Mouse (Mus musculus): Measurements from ENCODE around the gene Ccdc12. TPM values are rescaled to one million over a fixed set of nuclear protein-coding genes. Genes with fewer than 3 reads are reported as not detected.

Gene Ccdc12
- total and polyA plus RNA-seq, 2 experiments from 2014 or later: 25.0 to 102 TPM

- H3K9me3 ChIP-seq (ENCODE audit: low read length): no peaks in the 10 kb centered on the region
- H3K27me3 ChIP-seq (ENCODE audit: insufficient read depth, low read length): no peaks in the 10 kb centered on the region
- 93% methylated on average over 3 of the region's 3 CpGs for WGBS
- no peaks in the 10 kb centered on the region for H3K4me1 ChIP-seq (ENCODE audit: insufficient read depth, low read length)
- no peak for DNase-seq (ENCODE audit: low spot score)
- no peak overlapping the region for H3K4me2 ChIP-seq (ENCODE audit: low read depth, low read length, poor library complexity, severe bottlenecking)
- TF ChIP-seq CTCF (IDR thresholded peaks at IDR 0.05): no peak
- no peak overlapping the region for H3K9ac ChIP-seq (replicated peaks; ENCODE audit: low read length, poor library complexity, severe bottlenecking)
- H3K36me3 ChIP-seq (ENCODE audit: insufficient read depth, low read length): 0 out of 2 replicates have a peak, but pooled peaks cover 2% of the 10 kb centered on the region
- H3K4me3 ChIP-seq (ENCODE audit: low read depth, low read length): no peak overlapping the region
- H3K27ac ChIP-seq (ENCODE audit: low read depth, low read length): no peak overlapping the region
- ATAC-seq (ENCODE audit: low FRiP score): no peak
These were observed 62.5 kb downstream of the Ccdc12 start for GRCm38 (mm10) chr9:110718810-110719209.

DNA sequence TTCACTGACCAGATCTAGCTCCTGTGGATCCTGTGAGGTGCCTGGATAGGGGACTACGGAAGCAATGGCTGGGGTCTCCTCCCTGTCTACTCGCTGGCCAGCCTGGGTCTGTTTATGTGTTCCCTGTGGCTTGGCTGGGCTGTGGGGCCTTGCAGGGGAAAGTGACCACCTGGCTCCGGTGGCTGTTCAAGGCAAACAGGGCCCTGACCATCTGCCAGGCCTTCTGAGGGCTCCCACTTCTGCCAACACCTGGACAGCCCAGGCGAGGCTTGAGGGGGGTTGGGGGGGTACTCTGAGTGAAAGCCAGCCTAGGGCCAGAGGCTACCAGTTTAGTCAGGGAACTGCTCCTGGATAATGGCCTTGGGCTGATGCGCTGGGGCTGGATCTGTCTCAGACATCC, 63.7 kb downstream of the Ccdc12 start:
- Histone ChIP-seq H3K4me2 (ENCODE audit: low read depth, low read length, poor library complexity, severe bottlenecking) (no peak overlapping the region), H3K36me3 (ENCODE audit: insufficient read depth, low read length) (0 out of 2 replicates have a peak, but pooled peaks cover 2% of the 10 kb centered on the region), H3K9me3 (ENCODE audit: low read length) (no peaks in the 10 kb centered on the region), H3K27ac (ENCODE audit: low read depth, low read length) (no peak overlapping the region), H3K9ac (replicated peaks; ENCODE audit: low read length, poor library complexity, severe bottlenecking) (no peak overlapping the region), H3K4me3 (ENCODE audit: low read depth, low read length) (no peak overlapping the region), H3K27me3 (ENCODE audit: insufficient read depth, low read length) (no peaks in the 10 kb centered on the region), H3K4me1 (ENCODE audit: insufficient read depth, low read length) (no peaks in the 10 kb centered on the region)
- 70% methylated on average over 5 of the region's 5 CpGs for WGBS
- no peak for DNase-seq (ENCODE audit: low spot score)
- no peak for TF ChIP-seq CTCF (IDR thresholded peaks at IDR 0.05)
- no peak for ATAC-seq (ENCODE audit: low FRiP score)

- Histone ChIP-seq H3K4me3 (ENCODE audit: low read depth, low read length) (no peak overlapping the region), H3K4me2 (ENCODE audit: low read depth, low read length, poor library complexity, severe bottlenecking) (no peak overlapping the region), H3K27me3 (ENCODE audit: insufficient read depth, low read length) (no peaks in the 10 kb centered on the region), H3K9ac (replicated peaks; ENCODE audit: low read length, poor library complexity, severe bottlenecking) (no peak overlapping the region), H3K27ac (ENCODE audit: low read depth, low read length) (no peak overlapping the region), H3K9me3 (ENCODE audit: low read length) (no peaks in the 10 kb centered on the region), H3K4me1 (ENCODE audit: insufficient read depth, low read length) (no peaks in the 10 kb centered on the region; the same call in 1 of the 2 replicates), H3K36me3 (ENCODE audit: insufficient read depth, low read length) (0 out of 2 replicates have a peak, but pooled peaks cover 2% of the 10 kb centered on the region)
- no peak for TF ChIP-seq CTCF (IDR thresholded peaks at IDR 0.05)
- WGBS: 79% methylated on average over 10 of the region's 10 CpGs
- no peak for DNase-seq (ENCODE audit: low spot score)
- ATAC-seq (ENCODE audit: low FRiP score): no peak
These were observed 65.8 kb downstream of the Ccdc12 start for GRCm38 (mm10) chr9:110722060-110722459.

DNA sequence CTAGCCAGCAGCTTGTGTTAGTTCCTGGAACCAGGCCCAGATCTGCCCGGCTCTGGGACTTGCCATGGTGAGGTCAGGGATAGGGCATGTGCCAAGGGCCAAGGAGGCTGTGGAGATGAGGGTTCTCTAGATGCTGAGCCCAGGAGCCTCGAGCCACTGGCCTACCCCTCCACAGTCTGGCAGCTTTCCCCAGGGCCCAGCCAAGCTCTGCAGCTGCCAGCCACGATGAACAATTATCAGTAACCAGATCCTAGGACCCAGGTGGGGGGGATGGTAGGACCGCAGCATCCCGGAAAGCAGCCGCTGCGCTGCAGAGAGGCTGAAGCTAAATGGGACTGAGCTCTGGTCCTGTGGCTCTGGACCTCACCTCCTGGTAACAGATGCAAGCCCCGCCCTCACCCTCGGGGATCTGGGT, 69.4 kb downstream of the Ccdc12 start:
- no peaks in the 10 kb centered on the region; the same call in none of the 2 replicates for H3K4me1 ChIP-seq (ENCODE audit: insufficient read depth, low read length)
- no peaks in the 10 kb centered on the region for H3K36me3 ChIP-seq (ENCODE audit: insufficient read depth, low read length)
- H3K4me3 ChIP-seq (ENCODE audit: low read depth, low read length): no peak overlapping the region
- WGBS: 14% methylated on average over 9 of the region's 9 CpGs
- ATAC-seq (ENCODE audit: low FRiP score) (0 out of 2 replicates have a peak, but pooled peaks have one; percentile 38), DNase-seq (ENCODE audit: low spot score) (peak; percentile 61)
- H3K9ac ChIP-seq (replicated peaks; ENCODE audit: low read length, poor library complexity, severe bottlenecking): no peak overlapping the region
- no peak overlapping the region for H3K27ac ChIP-seq (ENCODE audit: low read depth, low read length)
- TF ChIP-seq CTCF (IDR thresholded peaks at IDR 0.05): no peak
- H3K9me3 ChIP-seq (ENCODE audit: low read length): no peaks in the 10 kb centered on the region
- 0 out of 2 replicates have a peak, but pooled peaks cover 5% of the 10 kb centered on the region for H3K27me3 ChIP-seq (ENCODE audit: insufficient read depth, low read length)
- H3K4me2 ChIP-seq (ENCODE audit: low read depth, low read length, poor library complexity, severe bottlenecking): peak overlapping the region; percentile 76; the same call in 1 of the 2 replicates

DNA sequence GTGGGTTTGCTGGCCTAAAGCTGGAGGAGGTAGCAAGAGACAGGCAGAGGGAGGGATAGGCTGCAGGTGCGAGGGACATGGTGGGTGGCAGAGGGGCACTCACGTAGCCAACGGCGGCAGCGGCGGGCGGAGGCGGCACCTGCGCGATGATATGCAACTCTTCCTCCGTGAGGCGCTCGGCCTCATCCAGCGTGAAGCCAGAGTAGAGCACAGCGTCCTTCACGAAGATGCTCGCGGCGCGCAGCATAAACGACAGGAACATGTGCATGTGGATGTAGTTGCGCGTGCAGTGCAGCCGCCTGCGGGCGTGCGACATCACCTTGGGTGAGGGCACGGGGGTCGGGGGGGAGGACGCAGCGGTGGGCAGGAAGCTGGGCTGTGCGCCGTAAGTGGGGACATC, 70.6 kb downstream of the Ccdc12 start:
- DNase-seq (ENCODE audit: low spot score) (peak; percentile 48), ATAC-seq (ENCODE audit: low FRiP score) (0 out of 2 replicates have a peak, but pooled peaks have one; percentile 18)

GRCm38 (mm10) chr9:110729841-110730240, 73.5 kb downstream of the Ccdc12 start:
- Histone ChIP-seq H3K27me3 (ENCODE audit: insufficient read depth, low read length) (0 out of 2 replicates have a peak, but pooled peaks cover 5% of the 10 kb centered on the region), H3K27ac (ENCODE audit: low read depth, low read length) (no peak overlapping the region), H3K9me3 (ENCODE audit: low read length) (no peaks in the 10 kb centered on the region), H3K4me2 (ENCODE audit: low read depth, low read length, poor library complexity, severe bottlenecking) (no peak overlapping the region), H3K4me3 (ENCODE audit: low read depth, low read length) (no peak overlapping the region), H3K9ac (replicated peaks; ENCODE audit: low read length, poor library complexity, severe bottlenecking) (no peak overlapping the region), H3K36me3 (ENCODE audit: insufficient read depth, low read length) (no peaks in the 10 kb centered on the region), H3K4me1 (ENCODE audit: insufficient read depth, low read length) (peaks cover 8% of the 10 kb centered on the region)
- ATAC-seq (ENCODE audit: low FRiP score): no peak
- TF ChIP-seq CTCF (IDR thresholded peaks at IDR 0.05): peak; percentile 71
- DNase-seq (ENCODE audit: low spot score): no peak
- WGBS: 17% methylated on average over 8 of the region's 8 CpGs

More for the DNA sequence above, 70.6 kb downstream of the Ccdc12 start:
- WGBS: 18% methylated on average over 23 of the region's 33 CpGs
- H3K4me1 ChIP-seq (ENCODE audit: insufficient read depth, low read length): no peaks in the 10 kb centered on the region; the same call in none of the 2 replicates
- no peaks in the 10 kb centered on the region for H3K36me3 ChIP-seq (ENCODE audit: insufficient read depth, low read length)
- no peak for TF ChIP-seq CTCF (IDR thresholded peaks at IDR 0.05)
- peak overlapping the region; percentile 52 for H3K9ac ChIP-seq (replicated peaks; ENCODE audit: low read length, poor library complexity, severe bottlenecking)
- H3K4me3 ChIP-seq (ENCODE audit: low read depth, low read length): peak overlapping the region; percentile 36
- 0 out of 2 replicates have a peak, but pooled peaks cover 5% of the 10 kb centered on the region for H3K27me3 ChIP-seq (ENCODE audit: insufficient read depth, low read length)
- peak overlapping the region; percentile 76 for H3K4me2 ChIP-seq (ENCODE audit: low read depth, low read length, poor library complexity, severe bottlenecking)
- no peak overlapping the region for H3K27ac ChIP-seq (ENCODE audit: low read depth, low read length)
- H3K9me3 ChIP-seq (ENCODE audit: low read length): no peaks in the 10 kb centered on the region
